Mouse (Mus musculus) kidney, adult 9 months (tissue): ENCODE results near the gene Sobp.
A peak's percentile ranks its signal among the peaks of the same experiment; 100 is the strongest.

Experiments
- DNase-seq: peaks from one replicate; pipeline ENCODE4 v3.0.0; 2022

The Sobp gene

DNA sequence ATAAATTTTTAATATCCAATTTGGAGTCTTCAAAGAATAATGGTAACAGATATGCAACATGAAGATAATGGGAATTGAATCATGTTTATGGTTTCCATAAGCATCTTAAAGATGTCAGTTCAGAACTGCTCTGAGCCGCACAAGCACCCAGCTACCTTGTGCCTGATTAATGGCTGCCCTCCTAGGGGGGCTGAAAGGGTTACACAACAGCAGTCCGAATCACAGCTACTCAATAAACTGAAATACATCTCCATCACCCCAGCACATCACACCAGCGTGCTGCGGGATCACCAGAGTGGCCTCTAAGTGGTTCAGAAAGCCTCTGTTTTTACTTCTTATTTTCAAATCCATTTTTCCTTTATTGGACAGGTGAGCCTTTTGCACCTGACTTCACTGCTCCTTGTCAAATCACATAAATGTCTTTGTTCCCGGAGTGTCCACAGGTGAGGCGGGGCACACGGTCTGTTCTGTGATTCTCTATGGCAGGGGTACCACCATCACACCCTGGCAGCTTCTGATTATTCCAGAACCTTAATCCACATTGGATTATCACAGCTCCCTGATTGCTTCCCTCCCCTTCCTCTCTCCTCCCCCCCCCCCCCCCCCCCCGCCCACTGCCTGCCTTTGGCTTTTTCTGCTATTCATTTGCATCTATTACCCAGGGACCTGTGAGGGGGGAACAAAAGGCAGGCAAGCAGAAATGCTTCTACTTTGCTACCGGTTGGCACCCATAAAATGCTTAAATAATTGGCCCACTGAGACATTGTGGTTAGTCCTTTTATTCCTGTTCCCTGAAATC is 90.8 kb downstream of the Sobp start:
- DNase-seq, result no peak

DNA sequence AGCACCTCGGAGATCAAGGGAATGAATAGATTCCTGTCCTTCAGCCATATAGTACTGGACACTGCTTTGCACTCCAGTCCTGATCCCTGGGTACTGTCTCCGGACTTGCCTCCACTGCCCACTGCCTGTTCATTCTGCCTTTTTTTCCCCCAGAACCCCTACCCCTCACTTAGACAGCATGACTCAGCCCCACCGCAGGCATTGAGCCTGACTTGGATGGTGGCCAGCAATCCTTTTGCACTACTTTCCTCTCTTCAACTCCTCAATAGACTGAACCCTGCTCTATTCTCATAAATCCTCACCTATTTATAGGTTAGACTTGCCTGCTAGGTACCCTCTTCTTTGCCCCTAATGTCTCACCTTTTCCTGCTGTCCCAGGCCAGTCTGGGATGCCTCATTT is 93.0 kb downstream of the Sobp start:
- no peak for DNase-seq

DNA sequence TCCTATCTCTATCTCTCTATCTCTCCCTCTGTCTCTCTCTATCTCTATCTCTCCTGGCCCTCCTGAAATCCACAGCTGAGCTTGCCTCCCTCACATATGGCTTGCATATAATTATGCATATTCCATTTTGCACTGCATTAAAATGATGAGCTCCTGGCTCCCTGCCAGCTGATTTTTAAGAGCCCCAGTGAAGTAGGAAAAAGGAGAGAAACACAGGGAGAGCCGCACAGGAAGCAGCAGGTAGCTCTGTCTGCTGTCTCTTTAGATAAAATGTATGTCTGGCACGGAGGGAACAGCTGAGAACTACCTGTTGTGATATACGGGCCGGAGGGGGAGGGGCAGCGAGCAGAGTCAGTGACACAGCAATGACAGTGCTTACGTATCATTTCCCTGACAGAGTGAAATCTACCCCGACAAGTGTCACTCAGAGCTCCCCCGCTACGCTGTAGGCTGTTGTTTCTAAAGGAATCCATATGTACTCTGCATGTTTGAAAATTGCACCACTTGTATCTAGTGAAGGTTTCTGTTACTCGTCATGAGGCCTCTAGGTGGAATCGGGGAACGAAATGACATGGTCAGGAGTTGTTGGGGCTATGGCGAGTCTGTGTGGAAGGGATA is 98.7 kb downstream of the Sobp start:
- no peak for DNase-seq

DNA sequence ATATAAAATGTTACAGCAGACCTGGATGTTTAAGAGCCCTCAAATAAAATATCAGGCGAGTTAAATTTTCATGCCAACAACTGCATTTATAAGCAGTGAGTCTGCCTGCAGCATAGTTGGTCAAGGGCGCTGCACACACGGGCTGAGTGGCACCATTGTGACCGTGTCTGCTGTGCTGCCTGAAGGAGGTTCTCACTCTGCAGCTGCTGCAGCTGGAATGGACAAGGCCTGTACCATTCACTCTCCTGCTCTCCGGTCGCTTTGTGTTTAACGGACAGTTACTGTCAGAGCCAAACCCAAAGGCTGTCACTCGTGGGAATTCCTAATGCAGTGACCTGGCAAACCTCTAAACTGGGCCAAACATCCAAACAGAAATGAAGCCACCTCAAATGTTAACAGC is 101.0 kb downstream of the Sobp start:
- DNase-seq, result no peak

- DNase-seq, result no peak
These were observed 103.4 kb downstream of the Sobp start for GRCm38 (mm10) chr10:43070893-43071292.

DNA sequence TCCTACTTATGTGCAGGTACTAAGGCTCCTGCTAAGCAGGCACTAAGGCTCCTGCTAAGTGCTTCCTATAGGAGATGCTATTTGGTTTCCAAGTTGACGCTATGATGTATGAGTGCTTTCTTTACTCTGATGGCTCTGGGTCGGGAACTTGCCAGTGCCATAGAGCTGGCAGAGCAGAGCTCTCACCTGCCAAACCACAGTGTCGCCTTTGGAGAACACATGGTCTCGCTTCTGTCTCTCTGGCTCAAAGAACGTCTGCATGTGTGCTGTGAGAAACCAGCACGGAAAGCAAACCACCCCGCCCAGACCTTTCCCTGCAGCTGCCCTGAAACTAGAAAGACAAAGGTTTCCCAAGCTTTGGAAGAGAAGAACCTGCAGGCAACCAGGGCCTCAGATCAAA is 109.0 kb downstream of the Sobp start:
- no peak for DNase-seq

DNA sequence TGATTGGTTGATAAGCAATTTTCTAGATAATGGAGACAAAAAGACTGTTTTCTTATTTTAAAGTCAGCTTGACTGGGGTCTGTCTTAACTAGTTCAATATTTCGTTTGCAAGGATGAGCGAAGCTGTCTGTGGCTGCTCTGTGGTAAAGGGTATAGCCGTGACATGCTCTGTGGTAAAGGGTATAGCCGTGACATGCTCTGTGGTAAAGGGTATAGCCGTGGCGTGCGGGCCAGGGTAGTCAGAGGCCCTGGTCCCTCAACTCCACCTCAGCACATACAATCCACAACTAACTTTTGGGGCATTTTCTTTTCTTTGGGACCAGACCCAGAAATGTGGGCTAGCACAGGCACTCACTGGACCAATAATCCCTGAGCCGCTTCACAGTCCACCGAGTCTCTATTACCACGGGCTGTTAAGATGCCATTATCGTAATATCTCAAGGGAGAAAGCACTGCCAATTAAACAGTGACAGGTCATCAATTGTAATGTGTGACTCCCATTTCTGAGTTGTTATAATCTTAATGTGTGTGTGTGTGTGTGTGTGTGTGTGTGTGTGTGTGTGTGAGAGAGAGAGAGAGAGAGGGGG is 112.7 kb downstream of the Sobp start:
- DNase-seq, result no peak

DNA sequence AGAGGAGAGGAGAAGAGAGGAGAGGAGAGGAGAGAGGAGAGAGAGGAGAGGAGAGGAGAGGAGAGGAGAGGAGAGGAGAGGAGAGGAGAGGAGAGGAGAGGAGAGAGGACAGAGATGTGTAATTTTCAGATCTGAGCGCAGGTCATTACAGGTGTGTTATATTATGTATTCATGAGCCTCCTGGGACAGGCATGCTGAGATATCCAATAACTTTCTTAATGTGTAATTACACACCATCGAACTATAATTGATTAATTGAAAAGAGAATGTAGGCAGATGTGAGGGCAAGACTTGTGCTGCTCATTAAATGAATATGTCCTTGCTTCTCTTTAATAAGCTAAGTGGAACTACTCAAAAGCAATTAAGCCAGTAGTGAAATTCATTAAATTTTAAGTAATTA is 118.9 kb downstream of the Sobp start:
- DNase-seq, result no peak

DNA sequence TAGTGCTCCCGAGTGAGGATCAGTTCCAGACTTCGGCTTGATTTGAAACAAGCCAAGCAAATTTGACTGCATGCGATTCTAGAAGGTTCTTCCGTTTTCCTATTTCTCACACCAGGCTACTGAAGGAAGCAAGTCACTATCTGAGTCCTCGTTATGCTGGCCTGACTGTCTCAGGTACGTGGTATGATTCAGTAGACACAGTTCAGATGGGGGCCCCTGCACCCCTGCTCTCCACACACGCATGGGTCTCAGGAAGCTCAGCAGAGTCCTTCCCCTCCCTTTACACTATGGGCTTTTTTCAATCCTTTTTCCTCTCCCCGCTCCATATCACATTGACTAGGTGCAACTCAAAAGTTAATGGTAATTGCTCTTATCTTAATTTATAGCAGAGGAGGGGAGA is 119.6 kb downstream of the Sobp start:
- no peak for DNase-seq

GRCm38 (mm10) chr10:43053861-43054560 is 120.3 kb downstream of the Sobp start:
- DNase-seq, result no peak

DNA sequence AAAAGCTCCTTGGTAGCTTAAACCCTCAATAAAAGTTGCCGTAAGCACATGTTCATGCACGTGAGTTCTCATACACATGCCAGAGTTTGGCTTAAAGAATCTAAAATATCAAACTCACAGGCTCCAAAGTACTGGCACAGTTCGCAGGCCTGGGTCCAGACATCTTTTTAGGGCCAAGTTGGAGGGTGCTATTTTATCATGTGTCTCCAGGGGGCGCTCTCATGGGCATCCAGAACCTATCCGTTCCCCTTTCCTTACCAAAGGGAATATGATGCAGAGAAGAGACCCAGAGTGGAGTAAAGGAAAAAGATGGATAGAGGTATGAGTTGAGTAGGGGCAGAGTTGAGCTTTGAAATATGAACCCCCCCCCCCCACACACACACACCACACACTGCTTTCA is 121.9 kb downstream of the Sobp start:
- DNase-seq, result no peak

DNA sequence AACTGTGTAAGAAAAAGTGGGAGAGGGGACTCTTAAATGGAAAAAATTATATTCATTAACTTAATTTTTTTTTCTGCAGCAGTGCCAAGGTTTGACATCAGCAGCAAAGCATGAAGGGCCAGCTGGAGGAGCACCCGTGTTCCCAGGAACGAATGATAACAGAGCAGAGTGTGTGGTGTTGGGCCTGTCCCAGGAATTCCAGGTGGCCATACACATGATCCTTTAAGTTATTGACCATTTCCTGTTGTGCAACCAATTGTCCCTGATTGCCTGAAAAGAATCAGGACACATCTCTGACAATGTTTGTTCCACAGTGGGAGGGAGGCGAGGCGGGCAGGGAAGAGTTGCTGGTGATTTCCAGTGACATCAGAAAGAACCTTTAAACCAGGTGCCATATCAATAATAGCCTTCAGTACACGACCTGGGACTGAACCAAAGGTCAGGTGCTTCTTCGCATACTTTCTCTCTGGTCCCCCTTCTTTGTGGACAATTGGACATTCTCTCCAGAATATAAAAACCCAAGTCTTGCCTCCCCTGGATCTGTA is 126.5 kb downstream of the Sobp start:
- no peak for DNase-seq

GRCm38 (mm10) chr10:43043351-43044209 is 130.8 kb downstream of the Sobp start:
- DNase-seq, result no peak

DNA sequence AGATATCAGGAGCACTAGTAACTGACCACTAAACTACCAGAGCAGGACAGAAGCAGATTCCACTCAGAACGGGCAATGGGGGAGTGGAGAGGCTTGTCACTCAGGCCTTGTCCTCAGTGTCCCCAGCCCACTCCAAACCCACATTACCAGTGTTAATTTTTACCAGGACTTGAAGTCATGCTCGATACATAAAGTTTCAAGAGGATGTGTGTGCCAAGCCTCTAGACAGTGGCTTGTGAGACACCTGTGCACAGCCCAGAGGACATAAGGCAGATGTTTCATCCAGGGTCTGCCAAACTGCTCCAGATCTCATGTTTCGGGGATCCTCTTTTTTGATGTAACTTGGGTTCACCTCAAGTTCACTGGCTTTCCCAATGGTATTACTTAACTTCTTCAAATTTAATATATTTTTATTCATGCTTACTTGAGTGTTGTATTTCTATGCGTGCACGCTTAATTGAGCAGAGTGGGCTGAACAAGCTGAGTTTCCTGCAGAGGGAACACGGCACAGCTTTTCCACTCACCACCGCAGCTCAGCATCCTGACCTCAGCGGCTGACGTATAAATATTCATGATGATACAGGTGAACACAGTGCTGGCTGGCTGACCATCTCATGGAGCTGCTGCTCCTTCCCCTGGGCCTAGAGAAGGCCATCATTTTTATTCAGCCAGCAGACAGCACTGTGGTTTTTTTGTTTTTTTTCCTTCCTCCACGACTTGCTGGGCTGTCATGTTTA is 131.6 kb downstream of the Sobp start:
- DNase-seq, result no peak

GRCm38 (mm10) chr10:43041794-43042193 is 132.5 kb downstream of the Sobp start:
- no peak for DNase-seq

GRCm38 (mm10) chr10:43037455-43037793 is 136.9 kb downstream of the Sobp start:
- DNase-seq, result no peak

DNA sequence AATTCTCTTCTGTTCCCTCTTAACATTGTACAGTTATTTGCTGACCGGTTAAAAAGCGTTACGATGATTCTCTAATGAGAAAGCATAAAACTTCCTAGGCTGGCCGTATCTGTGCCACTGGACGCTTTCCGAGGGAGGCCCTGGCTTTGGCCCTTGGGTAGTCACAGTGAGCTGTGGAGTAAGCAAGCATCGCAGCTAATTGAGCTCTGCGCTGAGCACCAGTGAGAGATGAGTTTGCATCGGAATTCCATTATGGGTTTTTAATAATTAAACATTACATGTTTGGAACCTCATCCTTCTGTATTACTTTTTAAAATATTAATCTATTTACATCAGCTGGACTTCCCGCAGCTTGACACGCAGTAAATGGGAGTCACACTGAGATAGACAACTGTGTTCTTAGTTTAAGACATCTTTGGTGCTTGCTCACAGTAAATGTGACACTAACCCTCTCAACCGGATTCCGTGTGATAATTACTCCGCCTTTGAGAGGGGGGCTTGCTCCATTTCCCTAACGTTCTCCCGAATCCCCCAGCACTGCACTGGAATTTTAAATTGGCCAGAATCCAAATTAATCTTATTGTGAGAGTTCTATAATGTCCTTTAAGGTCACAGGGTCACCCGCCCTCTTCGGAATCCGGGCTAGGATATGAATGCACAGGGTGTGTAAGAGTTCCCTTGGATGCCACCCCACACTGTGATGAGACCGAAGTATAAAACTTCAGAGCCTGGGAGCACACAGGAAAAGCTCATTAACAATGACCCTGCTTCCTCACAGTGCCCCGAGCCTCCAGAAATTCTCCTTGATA is 137.5 kb downstream of the Sobp start:
- no peak for DNase-seq

DNA sequence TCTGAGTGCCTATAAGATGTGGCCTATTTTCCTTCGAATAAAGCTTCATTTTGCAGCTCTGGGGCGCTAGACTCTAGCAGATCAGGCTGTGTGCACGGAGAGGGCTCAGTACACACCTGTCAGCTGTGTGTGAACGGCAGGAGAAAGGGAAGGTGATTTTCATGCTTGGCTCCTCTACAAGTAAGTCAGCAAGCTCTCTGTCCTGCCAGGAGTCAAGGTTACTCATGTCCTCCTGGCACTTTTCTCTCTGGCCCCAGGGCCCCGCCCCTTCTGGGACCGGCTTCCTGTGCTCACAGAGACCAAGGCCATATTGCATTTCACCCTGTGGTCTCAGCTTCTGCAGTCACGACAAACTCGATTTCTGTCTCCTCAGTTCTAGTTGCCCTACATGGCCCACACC is 138.8 kb downstream of the Sobp start:
- DNase-seq, result peak; percentile 3

DNA sequence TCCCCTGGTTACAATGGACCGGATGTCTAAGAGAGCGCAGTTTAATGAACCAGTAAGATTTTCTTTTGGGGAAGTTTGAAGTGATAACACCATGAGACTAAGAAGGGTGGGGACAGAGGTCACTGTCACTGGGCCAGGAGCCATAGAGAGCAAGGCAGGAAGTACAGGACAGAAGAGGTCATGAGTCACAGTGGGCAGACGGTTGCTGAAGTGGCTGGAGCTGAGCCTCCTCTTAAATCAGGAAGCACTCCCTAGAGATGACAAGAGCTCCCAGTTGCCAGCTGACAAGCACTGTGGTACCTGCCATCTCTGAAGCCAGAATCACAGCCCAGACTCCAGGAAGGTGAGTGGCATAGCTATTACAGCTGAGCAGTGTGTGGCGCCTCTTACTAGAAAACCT is 139.5 kb downstream of the Sobp start:
- DNase-seq, result peak; percentile 4

DNA sequence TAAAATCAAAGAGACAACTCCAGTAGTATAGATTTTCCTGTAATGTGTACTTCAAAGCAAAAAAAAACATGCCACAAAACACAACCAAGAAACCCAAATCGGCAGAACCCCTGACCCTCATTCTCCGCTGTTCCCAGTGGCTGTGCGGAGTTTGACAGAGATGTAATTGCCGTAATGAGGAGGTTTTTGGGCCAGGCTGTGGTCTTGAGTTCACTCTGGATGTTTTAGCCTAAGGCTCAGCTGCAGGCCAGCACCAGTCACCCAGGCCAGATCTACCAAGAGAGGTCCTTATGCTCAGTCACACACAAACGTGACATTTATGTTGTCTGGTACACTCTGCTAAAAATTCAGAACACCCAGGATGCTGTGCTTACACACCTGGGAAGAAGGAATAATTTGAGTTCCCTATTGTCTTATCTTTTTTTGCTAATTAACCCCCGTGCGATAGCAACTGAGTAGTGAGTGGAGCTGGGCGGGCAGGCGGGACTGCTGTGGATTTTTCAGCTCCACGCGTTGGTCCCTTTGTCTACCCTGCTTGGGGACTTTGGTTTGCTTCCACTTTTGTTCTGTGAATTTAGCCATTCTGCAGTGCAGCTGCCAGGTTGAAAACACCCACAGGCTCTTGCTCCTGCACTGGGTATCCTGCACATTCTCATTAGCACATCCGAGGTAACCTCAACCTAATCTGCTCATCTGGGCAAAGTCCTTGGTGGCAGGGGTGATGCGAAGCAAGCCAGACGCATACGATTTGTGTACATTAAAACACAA is 140.7 kb downstream of the Sobp start:
- no peak for DNase-seq
